Mouse (Mus musculus) myocyte (in vitro differentiated cells): ENCODE measurements around the gene Anapc13. TPM values are rescaled to one million over a fixed set of nuclear protein-coding genes. Genes with fewer than 3 reads are reported as not detected.
A peak's percentile ranks its signal among the peaks of the same experiment; 100 is the strongest.

Source experiments
- H3K27me3 ChIP-seq: one replicate; pipeline ENCODE4 v1.6.1; 2011; ENCODE audit not compliant: control insufficient read depth, insufficient read depth, insufficient read length
- H3K36me3 ChIP-seq: one replicate; pipeline ENCODE4 v1.6.1; 2011; ENCODE audit not compliant: control insufficient read depth, insufficient read depth
- H3K4me2 ChIP-seq: one replicate; pipeline ENCODE4 v1.6.1; 2011; ENCODE audit warnings: low read depth, control low read depth
- H3K4me3 ChIP-seq: one replicate; pipeline ENCODE4 v1.5.1; 2011; ENCODE audit warnings: mild to moderate bottlenecking, control low read depth, moderate library complexity
- H3K79me2 ChIP-seq: one replicate; pipeline ENCODE4 v1.6.1; 2011; ENCODE audit not compliant: control insufficient read depth, insufficient read depth
- H3ac ChIP-seq: one replicate; pipeline ENCODE4 v1.6.1; 2011; ENCODE audit not compliant: control insufficient read depth, insufficient read length
- CEBPB ChIP-seq: IDR thresholded peaks from 2 replicates; pipeline ENCODE4 v1.6.1; 2011; ENCODE audit warnings: mild to moderate bottlenecking, moderate library complexity; ENCODE audit not compliant: poor library complexity, insufficient read depth, severe bottlenecking
- E2F4 ChIP-seq: IDR thresholded peaks from one replicate; pipeline ENCODE4 v1.6.1; 2011; ENCODE audit warnings: mild to moderate bottlenecking, control low read depth, moderate library complexity; ENCODE audit not compliant: insufficient read depth
- MAX ChIP-seq: IDR thresholded peaks from one replicate; pipeline ENCODE4 v1.6.1; 2011; ENCODE audit warnings: low read depth, mild to moderate bottlenecking, control low read depth
- MYOD1 ChIP-seq, 3 experiments: IDR thresholded peaks; one replicate each; pipeline ENCODE4 v1.6.1; 2011; ENCODE audit warnings: control low read depth in 2 of 3, low read depth in 2 of 3, mild to moderate bottlenecking in 2 of 3, moderate library complexity in 1 of 3; ENCODE audit not compliant: insufficient read length in 2 of 3, control insufficient read depth in 1 of 3
- MYOG ChIP-seq, 3 experiments: IDR thresholded peaks; one replicate each; pipeline ENCODE4 v1.6.1; 2011; ENCODE audit warnings: control low read depth in 2 of 3, low read depth in 2 of 3, mild to moderate bottlenecking in 2 of 3; ENCODE audit not compliant: insufficient read length in 2 of 3, control insufficient read depth in 1 of 3, insufficient read depth in 1 of 3
- POLR2A ChIP-seq: IDR thresholded peaks from one replicate; pipeline ENCODE4 v1.6.1; 2011; ENCODE audit warnings: low read depth, mild to moderate bottlenecking, control low read depth, moderate library complexity; ENCODE audit not compliant: insufficient read length
- POLR2AphosphoS2 ChIP-seq: IDR thresholded peaks from one replicate; pipeline ENCODE4 v1.6.1; 2011; ENCODE audit warnings: low read depth, control low read depth; ENCODE audit not compliant: insufficient read length
- REST ChIP-seq: IDR thresholded peaks from one replicate; pipeline ENCODE4 v1.6.1; 2011; ENCODE audit warnings: mild to moderate bottlenecking, control low read depth, moderate library complexity; ENCODE audit not compliant: insufficient read depth, insufficient read length
- SRF ChIP-seq: IDR thresholded peaks from one replicate; pipeline ENCODE4 v1.6.1; 2011; ENCODE audit warnings: low read depth; ENCODE audit not compliant: control insufficient read depth, insufficient read length
- TCF12 ChIP-seq: IDR thresholded peaks from one replicate; pipeline ENCODE4 v1.6.1; 2011; ENCODE audit warnings: mild to moderate bottlenecking, control low read depth; ENCODE audit not compliant: poor library complexity, insufficient read depth, severe bottlenecking
- TCF3 ChIP-seq: IDR thresholded peaks from one replicate; pipeline ENCODE4 v1.6.1; 2011; ENCODE audit warnings: low read depth, control low read depth; ENCODE audit not compliant: insufficient read length
- USF1 ChIP-seq: IDR thresholded peaks from one replicate; pipeline ENCODE4 v1.6.1; 2011; ENCODE audit warnings: low read depth, mild to moderate bottlenecking, control low read depth, moderate library complexity
- polyA plus RNA-seq: library from polyadenylated mRNA; unstranded; fragments of >200 nt; fragmentation: generic; extraction: Trizol; gene quantifications from one replicate; pipeline ENCODE4 v1.2.1, GENCODE M21; 2012; ENCODE audit warnings: missing spikeins

Anapc13 gene
- 144 TPM for polyA plus RNA-seq

- TF ChIP-seq MYOG (IDR thresholded peaks at IDR 0.05; ENCODE audit: control insufficient read depth in 1 of 3, insufficient read depth in 1 of 3, insufficient read length in 2 of 3, low read depth in 2 of 3) = no peak
- TF ChIP-seq REST = no peak
- peak; percentile 70 for TF ChIP-seq POLR2AphosphoS2
- TF ChIP-seq E2F4 = no peak
- TF ChIP-seq MAX = no peak
- TF ChIP-seq TCF12 = no peak
- no peak for TF ChIP-seq TCF3
- no peak for TF ChIP-seq CEBPB
- no peak for TF ChIP-seq SRF
- TF ChIP-seq USF1 = peak; percentile 85
- TF ChIP-seq MYOD1 (IDR thresholded peaks at IDR 0.05; ENCODE audit: control insufficient read depth in 1 of 3, insufficient read length in 2 of 3, low read depth in 2 of 3) = no peak
- TF ChIP-seq POLR2A = peak; percentile 88
Observed at GRCm38 (mm10) chr9:102625983-102626838, at the start of gene Anapc13, which contains the start of gene Cep63. Gene Anapc13, plus strand, starts transcription at chr9:102626296. Gene Cep63, minus strand, starts transcription at chr9:102626534.

GRCm38 (mm10) chr9:102577480-102577879 is 48.6 kb upstream of the Anapc13 start:
- no peak overlapping the region for H3K4me2 ChIP-seq
- no peaks in the 10 kb centered on the region for H3K79me2 ChIP-seq
- H3K27me3 ChIP-seq = no peaks in the 10 kb centered on the region
- H3ac ChIP-seq = no peak overlapping the region
- H3K4me3 ChIP-seq = no peak overlapping the region
- no peaks in the 10 kb centered on the region for H3K36me3 ChIP-seq
- TF ChIP-seq USF1 (no peak), POLR2A (no peak), SRF (no peak), POLR2AphosphoS2 (no peak), TCF12 (no peak), E2F4 (no peak), CEBPB (no peak), MYOG (IDR thresholded peaks at IDR 0.05; ENCODE audit: control insufficient read depth in 1 of 3, insufficient read depth in 1 of 3, insufficient read length in 2 of 3, low read depth in 2 of 3) (no peak), MYOD1 (IDR thresholded peaks at IDR 0.05; ENCODE audit: control insufficient read depth in 1 of 3, insufficient read length in 2 of 3, low read depth in 2 of 3) (no peak), MAX (no peak), REST (no peak), TCF3 (no peak)

More at GRCm38 (mm10) chr9:102625983-102626838, at the start of gene Anapc13, which contains the start of gene Cep63:
- Histone ChIP-seq H3K4me2 (peak within 1 kb of the TSS; percentile 95), H3K4me3 (peak within 1 kb of the TSS; percentile 59), H3K36me3 (no peaks in the 10 kb centered on the region), H3K27me3 (no peaks in the 10 kb centered on the region), H3ac (peak within 1 kb of the TSS; percentile 98), H3K79me2 (peaks cover 25% of the 10 kb centered on the region)

GRCm38 (mm10) chr9:102581921-102582469 is 44.1 kb upstream of the Anapc13 start:
- no peaks in the 10 kb centered on the region for H3K36me3 ChIP-seq
- H3K4me3 ChIP-seq = no peak overlapping the region
- no peaks in the 10 kb centered on the region for H3K27me3 ChIP-seq
- no peak overlapping the region for H3K4me2 ChIP-seq
- H3K79me2 ChIP-seq = no peaks in the 10 kb centered on the region
- no peak overlapping the region for H3ac ChIP-seq
- no peak for TF ChIP-seq REST
- no peak for TF ChIP-seq CEBPB
- no peak for TF ChIP-seq POLR2AphosphoS2
- no peak for TF ChIP-seq MYOG (IDR thresholded peaks at IDR 0.05; ENCODE audit: control insufficient read depth in 1 of 3, insufficient read depth in 1 of 3, insufficient read length in 2 of 3, low read depth in 2 of 3)
- TF ChIP-seq TCF12 = no peak
- no peak for TF ChIP-seq USF1
- no peak for TF ChIP-seq E2F4
- no peak for TF ChIP-seq MAX

- no peak overlapping the region for H3K4me3 ChIP-seq
Observed at GRCm38 (mm10) chr9:102587347-102587746, 38.7 kb upstream of the Anapc13 start.

More at GRCm38 (mm10) chr9:102587347-102587746, 38.7 kb upstream of the Anapc13 start:
- Histone ChIP-seq H3ac (no peak overlapping the region), H3K79me2 (no peaks in the 10 kb centered on the region), H3K36me3 (no peaks in the 10 kb centered on the region), H3K27me3 (no peaks in the 10 kb centered on the region), H3K4me2 (no peak overlapping the region)
- TF ChIP-seq E2F4 = no peak
- TF ChIP-seq MAX = no peak
- TF ChIP-seq POLR2AphosphoS2 = no peak
